Mouse (Mus musculus): ENCODE measurements around the gene Olfr1383. TPM values are rescaled to one million over a fixed set of nuclear protein-coding genes. Genes with fewer than 3 reads are reported as not detected.

The Olfr1383 gene
- not detected for polyA plus RNA-seq (2014; fragmentation: Illumina TruSeq; extraction: RNeasy Lipid Tissue Mini Kit (QIAGEN cat#74804); ENCODE audit: low read depth, low replicate concordance)

GRCm38 (mm10) chr11:49519348-49519747 is at the start of gene Olfr1383:
Gene Olfr1383 (plus strand): TSS chr11:49519648.

GRCm38 (mm10) chr11:49488770-49489169 is 30.7 kb upstream of the Olfr1383 start, which contains the start of gene Olfr1385:
Gene Olfr1385 (plus strand): TSS chr11:49489070.

GRCm38 (mm10) chr11:49527947-49528346 is 8.5 kb downstream of the Olfr1383 start, which contains the start of gene Olfr1382:
Gene Olfr1382 (plus strand): TSS chr11:49528247.

GRCm38 (mm10) chr11:49543149-49543548 is 23.7 kb downstream of the Olfr1383 start, which contains the start of gene Olfr1381:
Gene Olfr1381 (plus strand): TSS chr11:49543449.

GRCm38 (mm10) chr11:49556578-49556977 is 37.1 kb downstream of the Olfr1383 start, which contains the start of gene Olfr1380:
Gene Olfr1380 (plus strand): TSS chr11:49556878.

Other genes with a start within 250 kb of the Olfr1383 start
- 0.48 TPM for gene Olfr1393, start 241.3 kb upstream of the Olfr1383 start, polyA plus RNA-seq (2014; fragmentation: Illumina TruSeq; extraction: RNeasy Lipid Tissue Mini Kit (QIAGEN cat#74804); ENCODE audit: low read depth, low replicate concordance)
- gene Olfr1392, start 234.4 kb upstream of the Olfr1383 start, polyA plus RNA-seq (2014; fragmentation: Illumina TruSeq; extraction: RNeasy Lipid Tissue Mini Kit (QIAGEN cat#74804); ENCODE audit: low read depth, low replicate concordance) = not detected
- not detected for gene Olfr10, start 214.9 kb upstream of the Olfr1383 start, polyA plus RNA-seq (2014; fragmentation: Illumina TruSeq; extraction: RNeasy Lipid Tissue Mini Kit (QIAGEN cat#74804); ENCODE audit: low read depth, low replicate concordance)
- not detected for gene Olfr1391, start 196.9 kb upstream of the Olfr1383 start, polyA plus RNA-seq (2014; fragmentation: Illumina TruSeq; extraction: RNeasy Lipid Tissue Mini Kit (QIAGEN cat#74804); ENCODE audit: low read depth, low replicate concordance)
- not detected for gene Olfr1390, start 184.5 kb upstream of the Olfr1383 start, polyA plus RNA-seq (2014; fragmentation: Illumina TruSeq; extraction: RNeasy Lipid Tissue Mini Kit (QIAGEN cat#74804); ENCODE audit: low read depth, low replicate concordance)
- not detected for gene Olfr1389, start 96.6 kb upstream of the Olfr1383 start, polyA plus RNA-seq (2014; fragmentation: Illumina TruSeq; extraction: RNeasy Lipid Tissue Mini Kit (QIAGEN cat#74804); ENCODE audit: low read depth, low replicate concordance)
- not detected for gene Olfr1388, start 83.0 kb upstream of the Olfr1383 start, polyA plus RNA-seq (2014; fragmentation: Illumina TruSeq; extraction: RNeasy Lipid Tissue Mini Kit (QIAGEN cat#74804); ENCODE audit: low read depth, low replicate concordance)
- gene Olfr1387, start 64.3 kb upstream of the Olfr1383 start, polyA plus RNA-seq (2014; fragmentation: Illumina TruSeq; extraction: RNeasy Lipid Tissue Mini Kit (QIAGEN cat#74804); ENCODE audit: low read depth, low replicate concordance) = not detected
- gene Olfr1386, start 54.6 kb upstream of the Olfr1383 start, polyA plus RNA-seq (2014; fragmentation: Illumina TruSeq; extraction: RNeasy Lipid Tissue Mini Kit (QIAGEN cat#74804); ENCODE audit: low read depth, low replicate concordance) = not detected
- not detected for gene Olfr1385, start 30.6 kb upstream of the Olfr1383 start, polyA plus RNA-seq (2014; fragmentation: Illumina TruSeq; extraction: RNeasy Lipid Tissue Mini Kit (QIAGEN cat#74804); ENCODE audit: low read depth, low replicate concordance)
- gene Olfr1384, start 12.9 kb upstream of the Olfr1383 start, polyA plus RNA-seq (2014; fragmentation: Illumina TruSeq; extraction: RNeasy Lipid Tissue Mini Kit (QIAGEN cat#74804); ENCODE audit: low read depth, low replicate concordance) = not detected
- gene Olfr1382, start 8.6 kb downstream of the Olfr1383 start, polyA plus RNA-seq (2014; fragmentation: Illumina TruSeq; extraction: RNeasy Lipid Tissue Mini Kit (QIAGEN cat#74804); ENCODE audit: low read depth, low replicate concordance) = not detected
- gene Olfr1381, start 23.8 kb downstream of the Olfr1383 start, polyA plus RNA-seq (2014; fragmentation: Illumina TruSeq; extraction: RNeasy Lipid Tissue Mini Kit (QIAGEN cat#74804); ENCODE audit: low read depth, low replicate concordance) = not detected
- not detected for gene Olfr1380, start 37.2 kb downstream of the Olfr1383 start, polyA plus RNA-seq (2014; fragmentation: Illumina TruSeq; extraction: RNeasy Lipid Tissue Mini Kit (QIAGEN cat#74804); ENCODE audit: low read depth, low replicate concordance)
- gene Flt4, start 89.6 kb downstream of the Olfr1383 start, polyA plus RNA-seq (2014; fragmentation: Illumina TruSeq; extraction: RNeasy Lipid Tissue Mini Kit (QIAGEN cat#74804); ENCODE audit: low read depth, low replicate concordance) = 1.8 TPM
- gene Scgb3a1, start 144.0 kb downstream of the Olfr1383 start, polyA plus RNA-seq (2014; fragmentation: Illumina TruSeq; extraction: RNeasy Lipid Tissue Mini Kit (QIAGEN cat#74804); ENCODE audit: low read depth, low replicate concordance) = not detected
- gene Cnot6, start 193.1 kb downstream of the Olfr1383 start, polyA plus RNA-seq (2014; fragmentation: Illumina TruSeq; extraction: RNeasy Lipid Tissue Mini Kit (QIAGEN cat#74804); ENCODE audit: low read depth, low replicate concordance) = 51.0 TPM

All from liver, adult 10 weeks (tissue).